Mouse (Mus musculus) frontal cortex, postnatal 14 days (tissue): Measurements from ENCODE around the gene Naa16.

Source experiments
- DNase-seq, 2 experiments: peaks; one replicate each; pipeline ENCODE4 v3.0.0; 2022; ENCODE audit warnings: low spot score in 2 of 2

The Naa16 gene

GRCm38 (mm10) chr14:79299230-79299629, 91.3 kb downstream of the Naa16 start:
- no peak for DNase-seq

GRCm38 (mm10) chr14:79298314-79298992, 92.1 kb downstream of the Naa16 start:
- DNase-seq: no peak

DNA sequence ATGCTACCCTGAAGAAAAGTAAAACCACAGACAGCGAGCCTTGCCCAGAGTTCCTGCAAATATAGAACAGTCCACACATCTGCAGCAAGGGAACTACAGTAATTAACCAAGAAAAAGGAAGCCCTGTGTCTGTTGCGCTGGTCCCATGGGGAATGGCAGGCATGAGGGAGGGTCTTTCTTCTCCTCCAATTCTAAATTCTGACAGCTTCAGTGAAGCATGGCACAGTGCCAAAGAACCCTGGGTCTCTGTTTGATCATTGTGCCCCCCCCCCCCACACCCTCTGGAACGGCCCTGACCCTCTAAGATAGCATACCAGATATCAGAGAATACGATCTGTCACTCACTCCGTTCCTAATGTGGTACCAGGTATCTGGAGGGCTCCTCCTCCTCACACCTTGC, 93.7 kb downstream of the Naa16 start:
- no peak for DNase-seq

DNA sequence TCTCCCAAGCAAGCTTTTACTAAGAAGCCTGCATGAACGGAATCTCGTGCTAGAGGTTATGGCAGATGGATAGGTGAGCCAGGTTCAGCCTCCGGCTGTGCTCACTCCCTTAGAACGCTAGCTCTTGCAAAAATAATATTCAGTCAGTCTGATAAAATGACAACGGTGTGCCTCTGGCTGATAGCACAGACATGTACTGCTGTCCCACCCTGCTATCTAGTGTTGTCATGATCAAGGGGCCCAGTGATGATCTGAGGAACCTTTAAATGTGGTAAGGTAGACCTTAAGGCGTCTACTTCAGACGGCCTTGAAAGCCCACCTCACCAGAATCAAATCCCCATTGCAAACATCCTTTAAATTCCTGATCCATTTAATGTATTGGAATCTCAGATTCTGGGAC, 94.4 kb downstream of the Naa16 start:
- no peak for DNase-seq

DNA sequence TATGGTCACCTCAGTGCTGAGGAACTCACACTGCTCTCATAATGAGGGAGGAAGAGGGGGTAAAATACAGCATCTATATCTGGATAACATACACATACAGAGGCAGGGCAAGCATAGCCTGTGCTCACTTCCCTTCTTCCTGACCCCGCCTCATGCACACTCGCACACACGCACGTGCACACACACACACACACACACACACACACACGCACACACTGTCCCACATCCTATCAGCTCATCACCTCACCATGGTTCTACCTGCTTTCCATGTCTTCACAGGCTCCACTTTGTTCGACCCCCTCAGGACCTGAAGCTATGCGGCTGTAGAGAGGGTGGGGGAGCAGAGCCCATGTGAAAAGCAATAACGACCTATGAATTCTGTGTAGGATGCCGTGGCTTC, 95.0 kb downstream of the Naa16 start:
- DNase-seq: no peak

DNA sequence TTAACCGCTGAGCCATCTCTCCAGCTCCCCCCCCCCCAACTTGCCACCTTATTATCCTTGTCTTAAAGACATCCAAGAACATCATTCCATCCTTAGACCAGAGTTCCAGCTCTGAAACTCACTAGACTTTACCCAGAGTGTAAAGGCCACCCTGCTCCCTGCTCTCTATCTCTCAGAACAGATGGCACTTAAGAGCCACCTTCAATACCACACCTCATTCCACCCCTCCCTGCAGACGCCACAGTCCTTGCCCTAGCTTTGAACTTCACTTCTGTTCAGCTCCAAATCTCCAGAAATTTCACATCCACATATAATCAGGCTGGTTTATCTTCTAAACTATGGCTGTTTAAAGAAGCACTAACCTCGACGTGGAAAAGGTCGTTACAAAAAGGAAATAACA, 95.6 kb downstream of the Naa16 start:
- no peak for DNase-seq

DNA sequence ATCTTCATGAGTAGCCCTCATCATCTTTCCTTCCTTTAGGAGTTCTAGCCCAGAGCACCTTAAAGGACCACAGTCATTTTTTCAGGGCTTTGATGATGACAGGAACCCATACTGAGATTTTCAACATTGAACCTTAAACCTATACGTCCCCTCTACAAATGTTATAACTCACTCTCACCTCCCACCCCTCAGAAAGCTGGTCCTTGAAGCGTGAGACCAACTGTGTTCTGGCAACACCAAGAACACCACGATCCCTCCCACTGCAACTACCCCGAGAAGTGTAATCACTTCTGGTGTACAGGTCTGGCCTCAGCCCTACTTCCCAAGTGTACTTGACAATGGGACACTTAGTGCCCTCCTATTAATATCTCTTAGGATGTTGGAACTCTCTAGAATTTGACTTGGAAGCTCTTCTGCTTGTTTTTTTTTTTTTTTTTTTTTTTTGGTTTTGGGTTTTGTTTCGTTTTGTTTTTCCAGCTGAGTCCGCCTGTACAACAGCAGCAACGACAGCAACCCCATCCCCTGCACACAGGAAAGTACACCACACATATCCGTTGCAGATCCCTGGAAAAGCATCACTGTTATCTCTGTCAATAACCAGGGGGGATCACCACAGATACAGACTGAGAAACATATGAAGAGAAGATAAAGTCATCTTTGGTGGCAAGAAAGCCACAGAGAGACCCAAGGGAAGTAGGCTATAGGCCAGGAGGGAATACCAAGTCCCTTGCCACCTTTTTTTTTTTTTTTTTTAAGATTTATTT, 96.3 kb downstream of the Naa16 start:
- no peak for DNase-seq

GRCm38 (mm10) chr14:79293119-79293780, 97.3 kb downstream of the Naa16 start:
- no peak for DNase-seq

DNA sequence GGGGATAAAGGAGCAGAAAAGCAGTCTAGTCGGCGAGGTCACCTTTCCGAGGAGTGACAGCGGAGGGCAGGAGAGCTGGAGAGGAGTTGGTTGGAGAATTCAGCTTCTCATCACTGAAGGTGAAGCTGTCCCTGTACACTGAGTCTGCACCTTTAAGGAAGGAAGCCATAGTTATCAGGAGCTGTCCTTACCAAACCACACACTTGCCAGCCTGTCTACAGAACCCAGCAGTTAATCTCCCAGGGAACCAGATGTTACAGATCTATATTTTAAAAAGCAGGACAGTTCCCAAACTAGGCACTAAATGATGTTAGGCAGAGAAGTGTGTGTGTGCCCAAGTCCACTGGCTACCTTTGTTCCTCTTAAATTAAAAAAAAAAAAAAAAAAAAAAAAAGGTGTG, 98.9 kb downstream of the Naa16 start:
- no peak for DNase-seq

GRCm38 (mm10) chr14:79290683-79291425, 99.7 kb downstream of the Naa16 start:
- DNase-seq: no peak

DNA sequence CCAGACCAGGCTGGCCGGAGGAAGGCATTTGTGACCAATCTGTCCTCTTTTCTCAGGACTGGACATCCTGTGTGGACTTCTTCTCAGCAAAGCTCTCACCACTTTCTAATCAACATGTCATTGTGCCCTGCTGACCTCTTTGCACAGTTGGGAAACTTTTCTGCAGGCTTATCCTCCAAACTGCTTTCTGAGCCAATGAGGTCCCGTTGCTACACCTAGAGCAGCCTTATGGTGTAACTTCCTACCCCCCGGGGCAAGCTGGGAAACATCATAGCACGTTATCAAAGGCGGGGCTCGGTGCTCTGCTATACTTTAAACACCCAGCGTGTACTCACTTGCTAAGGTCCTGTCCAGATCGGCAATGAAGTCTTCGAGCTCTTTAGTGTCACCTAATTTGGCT, 100.7 kb downstream of the Naa16 start:
- no peak for DNase-seq

DNA sequence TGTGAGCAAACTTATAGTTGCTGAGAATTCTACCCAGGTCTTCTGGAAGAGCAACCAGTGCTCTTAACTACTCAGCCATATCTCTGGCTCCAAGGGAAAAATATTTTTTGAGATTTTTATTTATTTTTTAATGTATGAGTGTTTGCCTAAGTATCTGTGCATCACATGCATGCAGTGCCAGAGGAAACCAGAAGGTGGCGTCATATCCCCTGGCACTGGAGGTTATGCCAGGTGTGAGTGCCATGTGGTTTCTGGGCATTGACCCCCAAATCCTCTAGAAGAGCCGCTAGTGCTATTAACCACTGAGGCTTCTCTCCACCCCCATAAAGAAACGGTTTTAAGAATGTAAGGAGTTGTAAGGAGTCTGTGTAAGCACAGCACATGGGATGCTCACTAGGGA, 102.3 kb downstream of the Naa16 start:
- no peak for DNase-seq

- DNase-seq: no peak
Measured at GRCm38 (mm10) chr14:79287251-79287863, 103.2 kb downstream of the Naa16 start.

DNA sequence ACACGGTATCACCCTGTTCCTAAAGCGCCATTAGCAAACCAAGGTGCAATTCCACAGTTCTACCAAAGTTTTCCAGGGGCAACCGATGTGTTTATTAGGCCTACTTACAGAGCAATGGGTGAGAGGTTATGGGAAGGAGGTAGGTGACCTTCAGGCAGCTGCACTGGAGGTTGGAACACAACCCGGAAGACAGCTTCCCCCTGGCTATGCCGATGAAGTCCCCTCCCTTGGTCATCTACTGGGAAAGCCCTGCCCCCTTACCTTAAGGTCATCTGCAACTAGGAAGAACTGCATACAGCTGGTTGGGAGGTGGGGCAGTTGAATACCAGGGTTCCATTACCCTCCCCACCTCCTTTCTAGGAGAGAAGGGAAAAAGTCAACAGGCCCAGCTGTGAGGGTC, 105.0 kb downstream of the Naa16 start:
- no peak for DNase-seq

DNA sequence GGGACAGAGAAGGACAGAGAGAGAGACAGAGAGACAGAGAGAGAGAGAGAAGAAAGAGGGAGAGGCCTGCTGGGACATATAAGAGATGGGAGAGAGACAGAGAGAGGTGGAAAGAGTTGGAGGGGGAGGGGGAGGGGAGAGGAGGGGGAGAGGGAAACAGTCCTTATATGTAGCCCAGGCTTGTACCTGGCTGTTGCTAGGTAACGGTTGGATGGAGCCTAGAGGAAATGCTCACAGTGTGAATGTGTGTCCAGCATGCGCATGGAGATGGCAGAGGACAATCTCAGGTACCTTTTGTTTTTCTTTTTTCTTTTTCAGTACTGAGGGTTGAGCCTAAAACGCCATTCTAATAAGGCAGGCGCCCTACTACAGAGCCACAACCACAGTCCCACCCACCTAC, 106.0 kb downstream of the Naa16 start:
- DNase-seq: no peak

DNA sequence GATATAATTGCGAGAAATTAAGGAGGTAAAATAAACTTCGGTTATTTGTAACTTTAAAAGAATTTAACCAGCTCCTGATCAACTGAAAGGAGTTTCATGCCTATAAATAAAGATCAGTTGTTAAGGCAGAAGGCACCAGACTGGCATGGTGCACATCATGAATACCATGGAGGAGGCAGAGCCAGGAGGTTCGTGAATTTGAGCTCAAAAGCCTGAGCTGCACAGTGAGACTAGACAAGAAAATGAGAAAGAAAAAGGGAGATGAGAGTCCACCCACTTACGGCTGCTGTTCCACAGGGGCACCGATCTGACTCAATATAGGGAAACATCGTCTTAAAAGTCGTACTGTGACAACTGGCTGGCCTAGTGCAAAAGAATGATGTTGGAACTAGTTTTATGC, 106.6 kb downstream of the Naa16 start:
- DNase-seq: no peak

DNA sequence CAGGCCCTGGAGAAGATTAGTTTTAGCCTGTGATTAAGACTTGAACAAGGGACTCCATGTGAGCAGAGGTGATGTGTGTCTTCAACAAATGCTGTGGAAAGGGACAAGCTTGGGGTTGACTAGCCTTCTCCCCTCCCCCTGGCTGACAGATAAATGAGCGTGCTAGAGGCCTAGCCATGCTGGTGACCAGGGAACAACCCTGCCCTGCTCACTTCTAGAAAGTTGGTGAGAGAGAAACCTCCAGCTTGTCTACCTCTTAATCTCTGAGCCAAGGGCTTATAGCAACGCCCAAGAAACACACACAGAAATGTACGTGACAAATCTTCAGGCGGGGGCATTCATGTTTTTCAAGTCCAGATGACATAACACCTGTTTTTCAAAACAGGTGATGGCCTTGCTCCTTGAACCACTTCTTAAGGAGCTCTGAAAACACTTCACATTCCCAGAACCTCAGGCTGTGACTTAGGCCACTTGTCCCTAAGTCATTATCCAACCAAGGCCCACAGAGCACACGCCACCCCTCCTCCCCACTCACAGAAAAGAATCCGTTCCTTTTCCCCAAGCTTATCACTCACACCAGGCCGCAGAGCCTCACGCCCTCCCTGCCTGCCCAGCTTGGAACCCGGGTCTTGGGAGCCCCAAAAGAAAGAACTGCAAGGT, 108.6 kb downstream of the Naa16 start:
- DNase-seq: no peak

DNA sequence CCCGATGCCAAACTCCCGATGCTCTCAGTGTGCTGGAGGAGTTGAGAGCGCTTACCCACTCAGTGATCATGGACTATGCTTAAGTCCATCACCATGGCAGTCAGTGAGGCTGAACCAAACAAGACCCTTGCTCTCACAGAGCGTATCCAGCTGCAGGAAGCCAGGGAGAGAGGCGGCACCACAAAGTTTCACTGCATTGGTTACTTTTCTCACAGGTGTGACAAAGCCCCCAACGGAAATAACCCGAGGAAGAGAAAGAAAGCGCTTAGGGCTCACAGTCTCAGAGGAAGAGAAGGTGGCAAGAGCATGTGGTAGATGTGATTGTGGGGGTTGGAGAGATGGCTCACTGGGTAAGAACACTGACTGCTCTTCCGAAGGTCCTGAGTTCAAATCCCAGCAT, 110.1 kb downstream of the Naa16 start:
- DNase-seq: no peak

DNA sequence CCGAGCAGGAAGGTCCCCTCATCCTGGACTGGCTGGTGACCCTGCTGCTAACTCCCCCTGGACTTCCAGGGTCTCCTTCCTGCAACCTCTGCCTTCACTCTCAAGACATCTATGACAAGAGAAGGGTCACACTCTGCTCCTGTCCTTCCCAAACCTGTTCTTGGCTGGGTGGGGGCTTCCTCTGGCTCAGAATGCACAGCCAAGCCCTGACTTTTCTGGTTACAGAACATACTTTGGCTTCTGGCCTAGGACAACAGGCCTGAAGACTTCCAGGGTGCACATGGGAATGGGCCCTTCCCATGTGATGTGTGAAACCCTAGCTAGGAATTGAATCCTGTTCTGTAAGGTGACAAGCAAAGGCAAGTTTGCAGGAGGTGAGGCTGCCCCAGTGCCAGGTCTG, 111.1 kb downstream of the Naa16 start:
- DNase-seq: no peak

DNA sequence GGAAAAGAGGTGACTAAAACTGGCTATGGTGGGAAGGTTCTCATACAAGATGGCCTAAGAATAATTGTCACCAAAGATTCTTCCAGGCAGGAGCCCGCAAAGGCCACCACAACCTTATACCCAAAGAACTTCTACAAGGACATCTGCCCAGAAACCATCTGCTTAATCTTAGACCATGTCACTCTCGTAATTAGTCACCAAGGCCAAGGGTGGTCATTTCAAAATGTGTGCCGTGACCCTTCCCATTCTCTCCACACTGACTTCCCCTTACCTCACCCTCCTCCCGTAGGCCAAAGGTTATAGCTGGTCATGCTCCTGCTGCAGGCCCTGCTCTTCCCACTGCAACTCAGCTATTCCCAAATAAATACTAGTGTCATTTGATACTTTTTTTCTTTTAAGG, 111.7 kb downstream of the Naa16 start:
- DNase-seq: no peak

DNA sequence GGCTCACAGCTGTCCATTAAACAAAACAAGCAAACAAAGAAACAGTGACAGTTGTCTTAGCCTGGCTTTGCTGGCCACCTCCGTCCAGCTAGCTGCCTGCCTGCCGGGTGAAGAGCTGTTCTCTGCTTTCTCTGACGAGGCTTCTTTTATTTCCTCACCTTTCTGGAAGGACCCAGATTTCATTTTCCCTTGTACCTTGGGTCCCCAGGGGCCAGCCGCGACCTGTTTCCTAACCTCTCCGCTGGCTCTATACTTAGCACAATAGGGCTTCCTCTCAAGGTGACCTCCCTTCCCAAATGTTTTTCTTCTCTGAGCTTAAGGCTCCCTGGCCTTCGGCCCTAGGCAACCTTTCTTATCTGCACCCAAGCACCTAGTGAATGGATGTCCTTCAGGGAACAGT, 112.7 kb downstream of the Naa16 start:
- DNase-seq: no peak
